Mouse (Mus musculus) E14TG2a.4 (cell line): Measurements from ENCODE around the gene Hltf.

Experiments used
- CTCF ChIP-seq: conservative IDR thresholded peaks from 2 replicates; pipeline ENCODE4 v1.5.1; 2014; ENCODE audit warnings: low read length
- POU5F1 ChIP-seq: IDR thresholded peaks from 2 replicates; pipeline ENCODE4 v1.6.1; 2014; ENCODE audit warnings: low read length, borderline replicate concordance

GRCm38 (mm10) chr3:20144401-20144800 lies 86.8 kb downstream of the Hltf start:
- TF ChIP-seq CTCF: no peak
- TF ChIP-seq POU5F1: no peak
